Mouse (Mus musculus) neural tube, embryonic 13.5 days (tissue): ENCODE results near the gene Prss57. TPM values are rescaled to one million over a fixed set of nuclear protein-coding genes. Genes with fewer than 3 reads are reported as not detected.

ENCODE experiments used
- ATAC-seq: fragments of 200-750 bp; cut with Nextera tagmentation; 2 replicates; pipeline ENCODE4 v1.8.0; 2017; ENCODE audit warnings: low read depth, mild to moderate bottlenecking, moderate TSS enrichment, moderate library complexity
- H3K27ac ChIP-seq: fragments of 300-500 bp; sonication (generic); replicated peaks from 2 replicates; pipeline ENCODE4 v1.5.1; 2015; ENCODE audit warnings: moderate library complexity, mild to moderate bottlenecking, inconsistent platforms
- H3K27me3 ChIP-seq: fragments of 300-500 bp; sonication (generic); 2 replicates; pipeline ENCODE4 v1.6.1; 2015; ENCODE audit warnings: mild to moderate bottlenecking, inconsistent platforms
- H3K36me3 ChIP-seq: fragments of 300-500 bp; sonication (generic); 2 replicates; pipeline ENCODE4 v1.6.1; 2015; ENCODE audit warnings: mild to moderate bottlenecking, inconsistent platforms
- H3K4me1 ChIP-seq: fragments of 300-500 bp; sonication (generic); replicated peaks from 2 replicates; pipeline ENCODE4 v1.6.1; 2015; ENCODE audit warnings: inconsistent platforms
- H3K4me2 ChIP-seq: fragments of 300-500 bp; sonication (generic); 2 replicates; pipeline ENCODE4 v1.6.1; 2015; ENCODE audit warnings: inconsistent platforms, mild to moderate bottlenecking, moderate library complexity
- H3K4me3 ChIP-seq: fragments of 300-500 bp; sonication (generic); 2 replicates; pipeline ENCODE4 v1.5.1; 2015; ENCODE audit warnings: mild to moderate bottlenecking, inconsistent platforms
- H3K9ac ChIP-seq: fragments of 300-500 bp; sonication (generic); 2 replicates; pipeline ENCODE4 v1.6.1; 2015; ENCODE audit warnings: moderate library complexity, mild to moderate bottlenecking, inconsistent platforms
- H3K9me3 ChIP-seq: fragments of 300-500 bp; sonication (generic); 2 replicates; pipeline ENCODE4 v1.6.1; 2016; ENCODE audit warnings: inconsistent platforms
- WGBS: fragments of 180-500 bp; shearing (Covaris S2); methylation state at CpG from one replicate; pipeline ENCODE4 v1.1.7; 2015; 5-methylcytosine and 5-hydroxymethylcytosine counted together
- polyA plus RNA-seq: library from polyadenylated mRNA; unstranded; fragments of >200 nt; fragmentation: Nextera tagmentation; extraction: Ambion mirVana; gene quantifications from 2 replicates; pipeline ENCODE4 v1.2.1, GENCODE M21; 2015

The Prss57 gene
- polyA plus RNA-seq, 1 experiment from 2014 or later: 0.07 TPM

DNA sequence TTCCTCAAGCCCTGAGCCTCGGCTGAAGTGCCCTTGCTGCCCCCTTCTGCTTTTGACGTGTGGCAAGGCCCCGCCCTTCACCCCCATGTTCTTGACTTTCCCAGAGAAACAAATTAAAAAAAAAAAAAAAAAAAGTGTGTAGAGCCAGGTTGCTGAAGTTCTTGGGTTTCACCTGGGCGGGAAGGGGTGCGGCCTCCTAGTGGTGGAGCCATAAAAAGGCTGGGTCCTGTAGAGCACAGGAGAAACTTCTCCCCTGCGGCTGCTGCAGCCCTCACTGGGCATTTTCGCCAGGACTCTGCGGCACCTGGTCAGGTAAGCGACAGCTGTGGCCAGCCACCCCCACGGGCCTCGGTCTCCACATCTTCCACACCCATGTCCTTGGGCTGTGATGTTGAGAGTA lies 30.0 kb upstream of the Prss57 start, which contains the start of gene Misp:
Gene Misp (plus strand): TSS at position 208 of the 400 bp plus-strand sequence.
- Histone ChIP-seq H3K36me3 (peaks cover 57% of the 10 kb centered on the region), H3K4me3 (no peak within 1 kb of the TSS), H3K9me3 (no peaks in the 10 kb centered on the region), H3K4me1 (peaks cover 22% of the 10 kb centered on the region; the same call in 1 of the 2 replicates), H3K27ac (0 out of 2 replicates have a peak within 1 kb of the TSS, but pooled peaks have one; percentile 59), H3K4me2 (no peak within 1 kb of the TSS), H3K9ac (no peak within 1 kb of the TSS), H3K27me3 (no peaks in the 10 kb centered on the region)
- WGBS: 66% methylated on average over 11 of the region's 11 CpGs
- ATAC-seq: no peak

DNA sequence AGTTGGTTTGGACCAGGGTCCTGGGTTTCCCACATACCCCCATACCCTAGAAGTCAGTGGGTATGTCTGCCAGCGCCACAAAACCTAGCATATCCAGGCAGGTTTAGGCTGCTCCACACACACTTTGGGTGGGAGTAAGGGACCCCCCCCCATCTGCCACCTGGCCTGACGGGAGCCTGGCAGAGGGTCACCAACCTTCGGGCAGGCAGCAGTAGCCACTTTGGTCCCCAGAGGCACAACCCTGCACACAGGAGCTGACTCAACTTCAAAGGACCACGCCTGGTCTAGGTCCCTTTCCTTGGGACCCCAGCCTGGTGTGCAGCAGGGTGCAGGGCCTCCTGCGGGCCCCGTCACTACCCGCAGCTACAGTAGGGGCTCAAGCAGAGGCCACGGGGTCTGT lies 29.5 kb upstream of the Prss57 start:
- H3K4me1 ChIP-seq: peaks cover 22% of the 10 kb centered on the region; the same call in 1 of the 2 replicates
- no peak overlapping the region for H3K27ac ChIP-seq
- no peak overlapping the region for H3K4me3 ChIP-seq
- H3K4me2 ChIP-seq: no peak overlapping the region
- no peaks in the 10 kb centered on the region for H3K27me3 ChIP-seq
- no peaks in the 10 kb centered on the region for H3K9me3 ChIP-seq
- 92% methylated on average over 8 of the region's 8 CpGs for WGBS
- no peak for ATAC-seq
- H3K9ac ChIP-seq: no peak overlapping the region
- H3K36me3 ChIP-seq: peaks cover 62% of the 10 kb centered on the region

DNA sequence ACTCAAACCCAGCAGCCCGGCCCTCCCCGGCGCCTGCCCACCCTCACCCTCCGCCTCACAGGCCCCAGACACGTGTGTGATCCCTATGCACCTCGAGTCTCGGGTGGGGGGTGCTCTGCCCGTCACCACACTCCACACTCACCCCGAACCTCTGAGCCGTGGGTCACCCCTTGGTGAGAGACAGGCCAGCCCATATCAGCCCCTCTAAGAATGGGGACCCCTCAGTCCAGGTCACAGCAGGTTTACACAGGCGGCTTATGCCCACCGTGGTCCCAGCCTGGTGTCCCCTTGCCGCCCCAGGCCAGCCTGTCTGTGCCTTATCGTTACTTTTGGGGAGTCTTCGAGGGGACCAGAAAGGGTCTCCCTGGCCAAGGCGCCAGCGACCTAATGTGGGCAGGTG lies 28.8 kb upstream of the Prss57 start:
- ATAC-seq: no peak
- 93% methylated on average over 17 of the region's 17 CpGs for WGBS

DNA sequence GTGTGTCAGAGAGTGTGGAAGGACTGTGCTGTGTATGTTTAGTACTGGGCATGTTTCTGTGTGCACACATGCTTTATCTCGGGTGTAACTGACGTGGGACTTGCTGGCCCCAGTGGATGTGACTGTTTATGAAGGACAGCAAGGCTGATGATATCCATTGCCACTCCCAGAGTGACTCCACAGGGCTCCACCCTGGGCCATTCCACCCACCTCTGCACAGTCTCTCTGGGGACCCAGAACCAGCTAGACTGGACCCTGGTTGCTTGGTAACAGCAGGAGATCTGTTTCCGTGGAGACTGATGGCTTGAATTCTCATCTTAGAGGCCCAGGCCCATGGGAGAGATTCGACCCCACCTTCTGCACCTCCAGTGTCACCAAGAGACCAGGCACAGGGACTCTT lies 27.5 kb upstream of the Prss57 start:
- H3K9ac ChIP-seq: no peak overlapping the region
- peaks cover 22% of the 10 kb centered on the region; the same call in 1 of the 2 replicates for H3K4me1 ChIP-seq
- no peaks in the 10 kb centered on the region for H3K9me3 ChIP-seq
- WGBS: 70% methylated on average over 4 of the region's 4 CpGs
- peaks cover 71% of the 10 kb centered on the region for H3K36me3 ChIP-seq
- H3K27ac ChIP-seq: peak overlapping the region; percentile 18; the same call in 1 of the 2 replicates
- no peak overlapping the region for H3K4me2 ChIP-seq
- H3K4me3 ChIP-seq: no peak overlapping the region
- no peaks in the 10 kb centered on the region for H3K27me3 ChIP-seq
- ATAC-seq: no peak

More for the DNA sequence above, 28.8 kb upstream of the Prss57 start:
- Histone ChIP-seq H3K9me3 (no peaks in the 10 kb centered on the region), H3K4me1 (peaks cover 22% of the 10 kb centered on the region; the same call in 1 of the 2 replicates), H3K27me3 (no peaks in the 10 kb centered on the region), H3K4me3 (no peak overlapping the region), H3K4me2 (no peak overlapping the region), H3K27ac (no peak overlapping the region), H3K36me3 (peaks cover 68% of the 10 kb centered on the region), H3K9ac (no peak overlapping the region)

DNA sequence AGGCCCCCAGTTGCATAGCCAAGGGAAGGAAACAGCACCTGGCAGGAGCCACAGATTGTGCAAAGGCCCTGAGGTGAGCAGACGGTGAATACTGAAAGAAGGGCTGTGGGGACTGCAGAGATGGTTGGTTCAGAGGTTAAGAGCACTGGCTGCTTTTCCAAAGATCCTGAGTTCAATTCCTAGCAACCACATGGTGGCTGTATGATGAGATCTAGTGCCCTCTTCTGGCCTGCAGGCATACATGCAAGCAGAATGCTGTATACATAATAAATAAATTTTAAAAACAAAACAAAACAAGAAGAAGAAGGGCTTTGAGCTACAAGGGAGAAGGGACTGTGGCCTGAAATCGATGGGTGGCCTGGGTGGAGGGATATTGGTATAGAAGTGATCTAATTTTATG lies 26.4 kb upstream of the Prss57 start:
- Histone ChIP-seq H3K27ac (no peak overlapping the region), H3K27me3 (no peaks in the 10 kb centered on the region), H3K4me1 (peaks cover 13% of the 10 kb centered on the region; the same call in 1 of the 2 replicates), H3K36me3 (peaks cover 77% of the 10 kb centered on the region), H3K9ac (no peak overlapping the region), H3K4me2 (no peak overlapping the region), H3K4me3 (no peak overlapping the region), H3K9me3 (no peaks in the 10 kb centered on the region)
- 78% methylated on average over 2 of the region's 2 CpGs for WGBS
- no peak for ATAC-seq

DNA sequence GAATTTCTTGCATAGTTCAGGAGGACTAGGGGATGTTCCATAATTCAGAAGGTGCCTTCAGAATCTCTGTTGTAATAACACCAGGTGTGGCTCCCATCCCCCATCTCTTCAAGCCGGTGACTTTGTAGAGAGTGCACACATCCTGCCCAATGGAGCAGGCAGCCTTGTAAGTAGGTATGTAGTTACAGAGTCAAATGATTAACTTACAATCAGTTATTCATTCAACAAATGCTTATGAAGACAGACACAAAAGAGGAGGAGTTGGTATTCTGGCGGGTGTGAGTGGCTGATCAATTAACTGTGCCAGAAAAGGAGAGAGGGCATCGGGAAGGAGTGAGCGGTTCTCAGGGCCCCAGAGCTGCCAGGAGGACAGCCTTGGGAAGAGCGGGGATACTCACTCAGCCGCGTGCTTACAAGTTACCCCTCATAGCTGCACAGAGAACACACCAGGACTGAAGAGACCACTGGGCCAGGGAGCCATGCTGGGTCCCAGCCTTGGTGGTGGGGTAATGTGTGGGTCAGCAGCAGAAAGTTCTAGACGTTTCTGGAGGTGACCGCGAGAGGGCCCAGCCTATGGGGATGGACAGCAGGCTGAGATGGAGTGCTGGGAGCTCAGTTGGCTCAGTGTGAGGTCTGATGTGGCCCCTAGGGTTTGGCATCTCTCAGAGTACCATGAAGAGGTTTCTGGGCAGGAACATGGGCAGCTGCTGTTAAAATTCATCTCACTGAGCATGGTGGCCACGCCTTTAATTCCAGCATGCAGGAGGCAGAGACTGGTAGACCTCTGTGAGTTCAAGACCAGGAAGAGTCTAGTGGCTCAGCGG lies 25.1 kb upstream of the Prss57 start:
- Histone ChIP-seq H3K4me1 (peaks cover 8% of the 10 kb centered on the region; the same call in 1 of the 2 replicates), H3K4me3 (no peak overlapping the region), H3K4me2 (no peak overlapping the region), H3K36me3 (peaks cover 79% of the 10 kb centered on the region), H3K9ac (no peak overlapping the region), H3K9me3 (no peaks in the 10 kb centered on the region), H3K27ac (no peak overlapping the region), H3K27me3 (no peaks in the 10 kb centered on the region)
- ATAC-seq: no peak
- WGBS: 89% methylated on average over 12 of the region's 12 CpGs

DNA sequence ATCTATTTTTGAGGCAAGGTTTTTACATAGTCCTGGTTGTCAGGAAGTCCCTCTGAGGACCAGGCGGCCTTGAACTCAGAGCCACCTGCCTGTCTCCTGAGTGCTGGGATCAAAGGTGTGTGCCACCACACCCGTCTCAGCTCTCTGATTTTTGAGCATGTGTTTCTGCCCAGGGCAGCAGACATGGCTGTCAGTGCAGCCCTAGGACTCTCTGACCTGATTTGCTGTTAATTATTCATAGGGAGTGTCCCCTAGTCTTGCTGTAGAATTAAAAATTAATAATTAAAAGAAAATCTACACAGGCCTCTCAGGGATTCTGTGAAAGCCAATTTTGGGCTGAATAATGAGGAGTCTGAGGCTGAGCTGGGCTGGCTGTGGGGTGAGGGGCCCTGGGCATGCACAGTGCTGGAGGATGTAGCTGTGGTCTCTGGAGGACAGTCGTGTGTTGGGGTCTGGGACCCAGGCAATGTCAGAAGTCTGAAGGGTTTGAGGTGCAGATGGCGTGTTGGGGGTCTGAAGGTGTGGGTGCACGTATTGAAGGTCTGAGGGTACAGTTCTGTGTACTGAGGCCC lies 23.6 kb upstream of the Prss57 start:
- no peak overlapping the region for H3K4me2 ChIP-seq
- no peaks in the 10 kb centered on the region for H3K9me3 ChIP-seq
- 81% methylated on average over 5 of the region's 5 CpGs for WGBS
- H3K9ac ChIP-seq: no peak overlapping the region
- ATAC-seq: no peak
- H3K27me3 ChIP-seq: no peaks in the 10 kb centered on the region
- H3K27ac ChIP-seq: no peak overlapping the region
- H3K4me3 ChIP-seq: no peak overlapping the region
- H3K4me1 ChIP-seq: peaks cover 8% of the 10 kb centered on the region; the same call in 1 of the 2 replicates
- H3K36me3 ChIP-seq: peaks cover 78% of the 10 kb centered on the region

DNA sequence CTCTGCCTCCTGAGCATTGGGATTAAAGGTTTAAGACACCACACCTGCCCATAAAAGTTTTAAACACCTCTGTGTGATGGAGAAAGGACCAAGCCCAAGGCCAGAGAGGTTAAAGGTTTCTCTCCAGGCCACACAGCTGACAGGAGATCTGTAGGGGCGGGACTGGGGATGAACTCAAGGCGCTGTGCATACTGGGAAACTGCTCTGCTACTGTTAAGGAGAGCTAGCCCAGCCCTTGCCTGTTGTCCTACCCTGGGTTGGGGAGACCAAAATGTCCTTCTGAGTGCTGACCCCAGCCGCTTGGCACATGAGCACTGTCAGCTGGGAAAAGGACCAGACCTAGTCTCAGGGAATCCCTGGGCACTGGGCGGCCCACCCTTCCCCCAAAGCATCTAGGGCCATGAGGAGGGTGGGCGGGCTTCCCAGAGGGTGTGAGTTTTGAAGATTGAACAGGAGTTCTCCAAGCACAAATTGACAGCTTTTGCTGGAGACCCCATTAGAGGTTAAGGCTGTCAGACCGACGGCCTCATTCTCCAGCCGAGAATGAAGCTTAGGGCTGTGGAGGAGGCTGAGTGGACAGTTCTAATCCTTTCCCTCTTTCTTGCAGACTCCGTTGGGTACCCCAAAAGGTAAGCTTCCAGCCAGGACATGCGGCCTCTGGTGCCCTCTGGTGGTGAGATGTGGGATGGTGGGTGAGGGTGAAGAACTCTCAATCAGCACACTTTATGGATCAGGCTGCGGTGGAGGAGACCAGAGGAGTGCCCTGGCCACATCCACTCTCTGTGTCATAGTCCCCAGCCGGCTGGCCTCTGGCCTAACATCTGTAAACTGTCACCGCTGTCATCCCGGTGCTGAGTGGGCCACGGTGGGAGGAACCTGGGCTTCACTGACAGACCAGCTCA lies 21.2 kb upstream of the Prss57 start:
- peaks cover 80% of the 10 kb centered on the region for H3K36me3 ChIP-seq
- H3K4me3 ChIP-seq: no peak overlapping the region
- H3K9ac ChIP-seq: no peak overlapping the region
- WGBS: 30% methylated on average over 15 of the region's 15 CpGs
- H3K27ac ChIP-seq: no peak overlapping the region
- no peak overlapping the region for H3K4me2 ChIP-seq
- H3K4me1 ChIP-seq: peaks cover 16% of the 10 kb centered on the region
- H3K9me3 ChIP-seq: no peaks in the 10 kb centered on the region
- no peaks in the 10 kb centered on the region for H3K27me3 ChIP-seq
- peak; percentile 41 for ATAC-seq

DNA sequence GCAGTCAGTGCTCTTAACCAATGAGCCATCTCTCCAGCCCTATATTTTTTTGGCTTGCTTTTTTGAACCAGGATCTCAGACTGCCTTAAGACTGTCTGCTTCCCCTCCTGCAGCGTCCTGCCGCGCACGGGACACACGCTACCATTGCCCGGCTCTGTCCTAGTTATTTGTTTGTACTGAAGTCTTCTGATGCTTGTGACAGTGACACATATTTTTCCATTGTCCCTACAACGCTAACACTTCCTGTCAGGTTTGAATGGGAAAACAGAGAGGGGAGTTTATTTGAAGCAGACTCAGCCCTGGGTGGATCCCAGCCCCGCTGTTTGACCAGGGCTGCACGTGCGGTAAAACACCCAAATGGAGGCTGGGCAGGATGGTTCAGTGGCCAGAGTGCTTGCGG lies 18.0 kb upstream of the Prss57 start:
- WGBS: 88% methylated on average over 11 of the region's 11 CpGs
- H3K27ac ChIP-seq: peak overlapping the region; percentile 86; the same call in 1 of the 2 replicates
- no peaks in the 10 kb centered on the region for H3K9me3 ChIP-seq
- H3K27me3 ChIP-seq: no peaks in the 10 kb centered on the region
- H3K4me1 ChIP-seq: peaks cover 49% of the 10 kb centered on the region
- H3K4me3 ChIP-seq: no peak overlapping the region
- H3K36me3 ChIP-seq: peaks cover 59% of the 10 kb centered on the region
- no peak for ATAC-seq
- no peak overlapping the region for H3K9ac ChIP-seq
- H3K4me2 ChIP-seq: no peak overlapping the region

DNA sequence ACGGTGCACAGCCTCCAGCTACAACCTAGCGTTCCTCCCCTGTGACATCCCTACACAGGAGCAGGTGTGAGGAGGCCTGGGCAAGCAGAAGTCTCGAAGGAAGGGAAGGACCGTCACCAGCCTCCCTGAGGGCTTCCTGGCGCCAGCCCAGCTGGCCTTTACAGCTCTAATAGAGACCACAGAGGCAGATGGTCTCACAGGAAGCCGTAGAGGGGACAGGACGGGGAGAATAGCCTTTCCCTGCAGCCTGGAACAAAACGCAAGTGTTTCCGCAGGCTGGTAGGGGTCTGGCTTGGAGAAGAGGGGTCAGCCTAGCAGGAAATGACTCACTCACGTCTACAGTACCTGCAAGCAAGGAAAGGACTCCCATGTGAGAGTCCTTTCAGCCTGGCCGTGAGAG lies 17.1 kb upstream of the Prss57 start:
- Histone ChIP-seq H3K4me2 (no peak overlapping the region), H3K27me3 (no peaks in the 10 kb centered on the region), H3K36me3 (peaks cover 59% of the 10 kb centered on the region), H3K4me1 (peaks cover 58% of the 10 kb centered on the region), H3K9me3 (no peaks in the 10 kb centered on the region), H3K9ac (peak overlapping the region; percentile 45), H3K27ac (peak overlapping the region; percentile 86), H3K4me3 (no peak overlapping the region)
- WGBS: 30% methylated on average over 11 of the region's 11 CpGs
- ATAC-seq: no peak

DNA sequence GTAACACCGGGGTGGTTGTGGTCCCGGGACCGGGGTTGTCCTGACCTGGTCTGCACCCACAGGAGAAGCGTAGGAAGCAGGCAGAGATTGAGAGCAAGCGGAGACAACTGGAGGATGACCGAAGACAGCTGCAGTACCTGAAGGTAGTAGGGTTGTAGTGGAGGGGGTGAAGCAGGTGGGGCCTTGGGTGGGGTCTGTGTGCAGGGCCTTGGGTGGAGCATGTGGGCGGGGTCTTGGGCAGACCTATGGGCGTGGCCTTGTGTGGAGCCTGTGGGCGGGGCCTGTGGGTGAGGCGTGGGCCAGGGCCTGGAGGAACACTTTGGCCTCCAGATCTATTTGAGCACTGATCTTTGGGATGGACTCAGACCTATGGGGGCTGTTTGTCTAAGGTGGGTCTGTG lies 16.2 kb upstream of the Prss57 start:
- H3K36me3 ChIP-seq: peaks cover 53% of the 10 kb centered on the region
- no peak for ATAC-seq
- H3K27ac ChIP-seq: peak overlapping the region; percentile 86
- H3K4me3 ChIP-seq: no peak overlapping the region
- H3K9ac ChIP-seq: no peak overlapping the region
- no peaks in the 10 kb centered on the region for H3K9me3 ChIP-seq
- H3K27me3 ChIP-seq: no peaks in the 10 kb centered on the region
- peaks cover 67% of the 10 kb centered on the region for H3K4me1 ChIP-seq
- no peak overlapping the region for H3K4me2 ChIP-seq
- WGBS: 85% methylated on average over 10 of the region's 10 CpGs

DNA sequence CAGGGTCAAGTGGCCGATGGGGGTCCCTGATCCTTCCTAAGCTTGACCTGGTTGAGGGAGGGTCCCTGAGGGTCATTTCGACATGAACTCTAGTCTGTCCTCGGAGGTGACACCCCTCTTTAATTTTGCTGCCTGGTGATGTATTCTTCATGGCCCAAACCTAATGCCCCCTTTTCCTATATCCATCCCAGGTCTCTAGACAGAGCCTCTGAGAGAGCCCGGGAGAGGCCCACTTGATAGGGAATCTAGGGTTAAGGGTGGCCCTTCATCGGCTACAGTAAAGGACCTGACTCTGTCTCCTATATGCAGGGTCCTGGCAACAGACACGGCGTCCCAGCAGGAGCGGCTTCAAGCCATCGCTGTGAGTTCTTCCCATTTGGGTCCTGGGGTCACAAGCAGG lies 15.6 kb upstream of the Prss57 start:
- Histone ChIP-seq H3K4me2 (no peak overlapping the region), H3K9ac (no peak overlapping the region), H3K27ac (peak overlapping the region; percentile 86), H3K9me3 (no peaks in the 10 kb centered on the region), H3K27me3 (no peaks in the 10 kb centered on the region), H3K4me1 (peaks cover 73% of the 10 kb centered on the region), H3K36me3 (peaks cover 48% of the 10 kb centered on the region), H3K4me3 (no peak overlapping the region)
- no peak for ATAC-seq
- 92% methylated on average over 9 of the region's 9 CpGs for whole genome bisulfite sequencing
